Mouse (Mus musculus) monocyte, adult 5-6 weeks (primary cell): ENCODE data around the gene Hist1h2ab. TPM values are rescaled to one million over a fixed set of nuclear protein-coding genes. Genes with fewer than 3 reads are reported as not detected.
A peak's percentile ranks its signal among the peaks of the same experiment; 100 is the strongest.
"Not testable (repeated sequence)": the region's sequence is repeated elsewhere in the genome, so short reads cannot be mapped to it uniquely, and the experiment has no call there.

Experiments used
- ATAC-seq: fragments of 153-309, 156-312 bp; replicated peaks from 2 replicates; pipeline ENCODE4 v1.8.0; 2017; ENCODE audit warnings: mild to moderate bottlenecking; ENCODE audit not compliant: low TSS enrichment, insufficient number of reproducible peaks, severe bottlenecking, poor library complexity, low FRiP score
- total RNA-seq: library from RNA; stranded (forward); fragments of 200-1000, 200-491, 200-594 nt; gene quantifications from 3 replicates; pipeline ENCODE4 v1.2.3, GENCODE M21; 2017

Hist1h2ab gene
- total RNA-seq, 1 experiment from 2014 or later: not detected

DNA sequence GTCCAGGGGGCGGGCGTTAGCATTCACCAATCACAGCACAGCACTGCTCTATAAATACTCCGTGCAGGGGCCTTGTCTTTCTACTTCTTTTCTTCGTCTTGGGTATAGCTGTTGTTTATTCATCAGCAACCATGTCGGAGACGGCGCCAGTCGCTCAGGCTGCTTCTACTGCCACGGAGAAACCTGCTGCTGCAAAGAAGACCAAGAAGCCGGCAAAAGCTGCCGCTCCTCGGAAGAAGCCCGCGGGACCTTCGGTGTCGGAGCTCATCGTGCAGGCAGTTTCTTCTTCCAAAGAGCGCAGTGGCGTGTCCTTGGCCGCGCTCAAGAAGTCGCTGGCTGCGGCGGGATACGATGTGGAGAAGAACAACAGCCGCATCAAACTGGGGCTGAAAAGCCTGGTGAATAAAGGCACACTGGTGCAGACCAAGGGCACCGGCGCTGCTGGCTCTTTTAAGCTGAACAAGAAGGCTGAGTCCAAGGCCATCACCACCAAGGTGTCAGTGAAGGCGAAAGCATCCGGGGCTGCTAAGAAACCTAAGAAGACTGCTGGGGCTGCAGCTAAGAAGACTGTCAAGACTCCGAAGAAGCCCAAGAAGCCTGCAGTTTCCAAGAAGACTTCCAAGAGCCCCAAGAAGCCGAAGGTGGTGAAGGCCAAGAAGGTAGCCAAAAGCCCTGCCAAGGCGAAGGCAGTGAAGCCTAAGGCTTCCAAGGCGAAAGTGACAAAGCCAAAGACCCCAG lies 12.8 kb downstream of the Hist1h2ab start, which contains the start of gene Hist1h1a:
Gene Hist1h1a, plus strand, starts transcription at position 81 of the 738 bp plus-strand sequence.
- peak; percentile 45 for ATAC-seq

DNA sequence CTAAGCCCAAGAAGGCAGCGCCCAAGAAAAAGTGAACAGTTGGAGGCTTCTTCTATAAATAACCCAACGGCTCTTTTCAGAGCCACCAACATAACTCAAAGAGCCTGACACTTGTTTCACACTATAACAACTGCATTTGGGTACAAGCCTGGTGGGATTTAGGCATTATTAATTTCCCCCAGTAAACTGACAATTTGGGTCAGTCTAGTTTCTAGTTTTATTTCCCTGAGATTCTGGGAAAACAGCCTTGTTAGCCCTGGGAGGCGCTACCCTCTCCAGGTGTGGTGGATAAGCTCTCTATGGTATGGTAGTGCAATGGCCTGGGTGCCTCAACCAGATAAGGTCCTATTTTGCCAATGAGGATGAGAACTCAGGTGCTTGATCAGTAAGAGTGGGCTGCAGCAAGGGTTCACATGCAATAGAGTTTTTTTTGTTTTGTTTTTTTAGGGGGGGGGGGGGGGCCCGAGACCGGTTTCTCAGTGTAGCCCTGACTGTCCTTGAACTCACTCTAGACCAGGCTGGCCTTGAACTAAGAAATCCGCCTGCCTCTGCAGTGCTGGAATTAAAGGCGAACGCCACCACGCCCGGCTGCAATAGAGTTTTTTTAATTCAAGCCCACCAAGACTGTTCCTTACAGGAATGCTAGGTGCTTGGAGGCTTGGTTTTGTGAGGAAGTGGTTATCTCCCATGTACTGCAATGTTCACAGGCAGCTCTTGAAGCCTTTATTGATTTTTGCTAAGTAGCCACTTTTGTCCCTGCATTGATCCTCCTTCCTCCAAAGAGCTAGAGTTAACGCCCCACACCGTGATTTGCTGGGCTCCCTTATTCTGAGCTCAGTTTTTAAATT lies 13.6 kb downstream of the Hist1h2ab start:
- no peak for ATAC-seq

DNA sequence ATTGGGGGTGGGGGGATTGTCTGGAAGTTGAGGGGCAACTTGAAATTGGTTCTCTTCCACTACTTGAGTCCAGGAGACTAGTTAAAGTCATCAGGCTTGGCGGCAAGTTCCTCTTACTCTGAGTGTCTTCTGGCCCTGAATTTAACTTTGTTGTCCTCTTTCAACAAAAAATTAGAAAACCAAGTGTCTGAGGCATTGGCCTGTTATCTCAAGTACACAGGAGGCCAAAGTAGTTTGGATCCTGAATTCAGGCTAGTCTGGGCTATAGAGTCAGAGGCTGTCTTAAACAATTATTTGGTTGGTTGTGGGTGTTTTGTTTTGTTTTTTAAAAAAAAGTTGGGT lies 14.2 kb downstream of the Hist1h2ab start:
- ATAC-seq: no peak

DNA sequence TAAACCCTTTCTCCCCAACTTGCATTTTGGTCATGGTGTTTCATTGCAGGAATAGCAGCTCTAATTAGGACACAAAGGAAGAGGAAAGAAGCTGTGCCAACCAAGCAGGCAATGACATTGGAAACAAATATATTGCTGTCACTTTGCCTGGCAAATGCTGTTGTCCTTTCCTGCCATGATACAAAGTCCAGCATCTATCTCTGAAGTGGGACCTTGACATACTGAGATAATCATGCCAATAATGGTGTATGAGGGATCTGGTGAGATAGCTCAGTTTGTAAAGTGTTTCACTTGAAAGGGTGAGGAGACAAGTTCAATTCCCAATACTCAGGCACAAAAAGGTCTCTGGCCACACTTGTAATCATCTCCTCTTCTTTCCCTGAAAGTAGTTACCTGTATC lies 15.8 kb downstream of the Hist1h2ab start:
- no peak for ATAC-seq

DNA sequence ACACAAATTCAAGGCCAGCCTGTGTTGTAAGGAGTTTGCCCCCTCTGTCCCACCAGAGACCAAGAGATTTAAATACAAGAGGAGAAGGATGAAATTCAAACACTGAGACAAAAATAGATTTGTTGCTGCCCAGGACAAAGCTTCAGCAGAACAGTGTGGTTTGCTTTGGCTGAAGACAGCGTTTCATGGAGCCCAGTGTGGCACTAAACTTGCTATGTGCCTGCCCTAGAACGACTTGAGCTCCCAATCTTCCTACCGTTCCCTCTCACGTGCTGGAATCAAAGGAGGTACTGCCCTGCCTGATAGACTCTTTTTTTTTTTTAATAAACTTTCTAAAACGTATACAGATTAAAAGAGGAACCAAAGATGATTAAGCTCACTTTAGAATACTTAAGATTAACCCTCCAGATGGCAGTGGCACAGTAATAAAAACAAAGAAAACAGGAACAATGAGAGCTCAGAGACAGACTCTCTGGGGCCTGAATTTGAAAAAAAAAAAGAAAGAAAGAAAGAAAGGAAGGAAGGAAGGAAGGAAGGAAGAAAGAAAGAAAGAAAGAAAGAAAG lies 18.0 kb downstream of the Hist1h2ab start:
- no peak for ATAC-seq

DNA sequence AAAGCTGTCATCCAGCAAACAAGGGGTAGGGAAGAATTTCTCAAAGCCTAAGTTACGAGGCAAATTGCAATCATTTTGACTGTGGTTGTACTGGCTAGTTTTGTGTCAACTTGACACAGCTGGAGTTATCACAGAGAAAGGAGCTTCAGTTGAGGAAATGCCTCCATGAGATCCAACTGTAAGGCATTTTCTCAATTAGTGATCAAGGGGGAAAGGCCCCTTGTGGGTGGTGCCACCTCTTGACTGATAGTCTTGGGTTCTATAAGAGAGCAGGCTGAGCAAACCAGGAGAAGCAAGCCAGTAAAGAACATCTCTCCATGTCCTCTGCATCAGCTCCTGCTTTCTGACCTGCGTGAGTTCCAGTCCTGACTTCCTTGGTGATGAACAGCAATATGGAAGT lies 18.7 kb downstream of the Hist1h2ab start, which contains the start of gene Trim38:
Gene Trim38, plus strand, starts transcription at position 301 of the 400 bp plus-strand sequence.
- not testable (repeated sequence) for ATAC-seq

DNA sequence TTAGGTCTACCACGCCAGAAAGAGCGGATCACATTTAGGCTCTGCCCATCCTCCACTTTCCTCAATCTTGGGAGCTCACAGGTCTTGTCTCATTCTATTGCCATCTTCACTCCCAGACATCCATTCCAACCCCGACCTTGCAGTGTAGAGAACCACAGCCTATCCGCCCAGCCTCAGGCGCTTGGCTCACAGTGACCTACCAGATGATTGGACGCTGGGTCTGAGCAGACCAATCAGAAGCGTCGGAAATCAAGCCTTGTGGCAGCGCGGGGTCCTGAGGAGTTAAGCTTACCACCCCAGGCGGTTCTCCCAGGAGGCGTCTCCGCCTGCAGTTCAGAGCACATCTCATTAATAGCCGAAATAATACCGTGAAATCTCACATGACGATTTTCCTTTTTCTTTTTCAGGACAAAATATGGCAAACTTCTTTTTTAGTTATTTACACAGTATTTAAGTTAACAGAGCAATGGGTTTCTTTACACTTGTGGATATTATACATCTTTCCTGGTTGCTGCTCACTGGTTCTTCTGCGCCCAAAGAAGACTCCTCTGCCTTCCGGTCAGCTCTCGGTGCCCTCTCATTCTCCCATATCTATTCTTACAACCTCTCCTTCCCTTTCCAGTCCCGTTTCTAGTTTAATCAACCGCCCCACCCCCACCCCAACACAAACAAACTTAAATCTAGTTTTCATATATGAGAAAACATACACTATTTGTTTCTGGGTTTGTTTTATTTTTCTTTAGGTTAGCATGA lies 21.8 kb downstream of the Hist1h2ab start:
- peak; percentile 50; the same call in 1 of the 2 replicates for ATAC-seq

DNA sequence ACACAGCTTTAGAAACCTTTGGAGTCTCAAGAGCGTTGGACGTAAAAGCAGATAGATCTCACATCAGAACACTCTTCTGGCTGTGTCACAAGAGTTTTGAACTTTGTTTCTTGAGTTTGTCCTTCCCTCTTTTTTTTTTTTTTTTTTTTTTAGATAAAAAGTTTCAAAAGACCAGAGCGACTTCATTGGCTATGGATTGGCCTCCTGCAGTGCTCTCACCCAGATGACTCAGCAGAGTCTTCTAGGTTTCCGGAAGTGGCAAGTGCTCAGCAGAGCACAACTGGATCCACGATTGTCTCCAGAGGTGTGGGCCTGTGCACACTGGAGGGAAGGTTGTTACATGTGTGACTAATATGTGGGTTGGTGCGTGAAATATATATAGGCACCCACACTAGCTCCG lies 27.4 kb downstream of the Hist1h2ab start:
- no peak for ATAC-seq

DNA sequence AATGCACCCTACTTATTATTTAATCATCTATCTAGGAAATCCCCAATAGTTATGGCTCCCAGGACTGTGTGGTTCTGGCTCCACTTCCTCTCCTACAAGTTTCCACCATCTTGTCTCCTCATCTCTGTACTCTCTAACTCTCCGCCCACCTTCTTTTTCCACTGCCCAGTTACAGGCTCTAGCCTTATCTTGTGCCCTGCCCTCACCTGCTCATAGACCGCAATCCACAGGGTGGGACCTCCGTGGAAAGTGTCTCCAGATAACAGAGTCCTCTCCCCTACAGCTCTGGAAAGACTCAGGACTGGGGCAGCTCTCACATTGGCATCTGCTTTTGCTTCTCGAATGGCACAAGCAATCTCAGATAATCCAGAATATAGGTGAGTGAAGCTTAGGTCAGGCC lies 28.1 kb downstream of the Hist1h2ab start:
- no peak for ATAC-seq

DNA sequence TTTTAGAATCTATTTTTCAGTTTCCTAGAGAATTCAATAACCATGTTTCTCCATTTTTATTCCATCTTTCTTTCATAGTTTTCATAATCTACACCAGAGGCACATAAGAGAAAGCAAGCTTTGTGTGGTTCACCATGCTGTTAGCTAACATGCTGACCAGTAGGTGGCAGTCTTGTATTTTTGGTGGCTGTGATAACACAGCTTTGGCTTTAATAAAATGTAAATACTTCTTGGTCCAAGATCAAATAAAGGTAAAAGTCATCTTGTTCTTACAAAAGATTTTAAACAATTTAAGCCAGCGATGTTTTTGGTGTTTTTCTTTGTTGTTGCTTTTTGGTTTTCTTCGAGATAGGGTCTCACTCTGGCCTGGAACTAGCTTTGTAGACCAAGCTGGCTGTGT lies 41.6 kb downstream of the Hist1h2ab start:
- ATAC-seq: peak; percentile 80

DNA sequence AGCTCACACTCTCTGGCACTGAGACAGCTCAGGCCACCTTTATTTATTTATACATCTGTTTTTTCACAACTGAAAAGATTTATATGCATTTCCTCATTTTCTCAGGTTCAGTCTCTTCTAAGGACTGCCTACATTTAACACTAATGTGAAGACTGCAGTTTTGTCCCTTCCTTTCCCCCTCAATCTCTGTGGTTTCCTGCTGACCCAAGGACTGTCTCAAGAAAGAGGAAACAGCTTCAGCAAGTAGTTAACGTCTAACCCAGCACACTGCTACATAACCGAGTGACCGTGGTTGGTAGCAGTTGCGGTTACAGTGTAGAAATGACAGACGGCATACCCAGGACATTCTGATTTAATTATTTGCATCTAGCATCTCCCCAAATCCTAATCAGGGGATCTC lies 48.5 kb downstream of the Hist1h2ab start:
- ATAC-seq: peak; percentile 94

Other genes starting within 250 kb of the Hist1h2ab start
- 24.5 to 149 TPM (median 46.4 TPM) in 3 replicates for gene Hist1h4h, start 220.1 kb upstream of the Hist1h2ab start, total RNA-seq
- 1.4 to 11.6 TPM in 2 of 3 replicates, not detected in the other for gene Hist1h2af, start 217.2 kb upstream of the Hist1h2ab start, total RNA-seq
- gene Hist1h3g, start 215.7 kb upstream of the Hist1h2ab start, total RNA-seq: not detected in 3 replicates
- gene Hist1h2bh, start 207.7 kb upstream of the Hist1h2ab start, total RNA-seq: 0.21 to 4.4 TPM (median 2.1 TPM) in 3 replicates
- 0.53 to 21.8 TPM (median 16.4 TPM) in 3 replicates for gene Hist1h3f, start 207.1 kb upstream of the Hist1h2ab start, total RNA-seq
- gene Hist1h4f, start 199.5 kb upstream of the Hist1h2ab start, total RNA-seq: 42.2 to 123 TPM (median 49.9 TPM) in 3 replicates
- 16.3 to 25.9 TPM (median 21.9 TPM) in 3 replicates for gene Hist1h1d, start 197.9 kb upstream of the Hist1h2ab start, total RNA-seq
- gene Hist1h3e, start 188.8 kb upstream of the Hist1h2ab start, total RNA-seq: 12.4 to 48.1 TPM (median 39.4 TPM) in 3 replicates
- 6.1 to 28.4 TPM (median 15.0 TPM) in 3 replicates for gene Hist1h2ae, start 179.9 kb upstream of the Hist1h2ab start, total RNA-seq
- 86.4 to 193 TPM (median 86.9 TPM) in 3 replicates for gene Hist1h2bg, start 179.7 kb upstream of the Hist1h2ab start, total RNA-seq
- 19.2 to 51.4 TPM (median 45.4 TPM) in 3 replicates for gene Hist1h2bf, start 176.9 kb upstream of the Hist1h2ab start, total RNA-seq
- gene Hist1h2ad, start 176.7 kb upstream of the Hist1h2ab start, total RNA-seq: 1.5 to 92.8 TPM (median 16.7 TPM) in 3 replicates
- gene Hist1h3d, start 175.4 kb upstream of the Hist1h2ab start, total RNA-seq: 1.5 to 3.3 TPM (median 2.1 TPM) in 3 replicates
- 78.9 to 170 TPM (median 90.0 TPM) in 3 replicates for gene Hist1h4d, start 169.5 kb upstream of the Hist1h2ab start, total RNA-seq
- 13.1 to 35.9 TPM (median 14.5 TPM) in 3 replicates for gene Hist1h2be, start 130.0 kb upstream of the Hist1h2ab start, total RNA-seq
- 81.6 to 216 TPM (median 97.2 TPM) in 3 replicates for gene Hist1h1e, start 128.6 kb upstream of the Hist1h2ab start, total RNA-seq
- gene Hist1h2ac, start 67.2 kb upstream of the Hist1h2ab start, total RNA-seq: 5.0 to 8.9 TPM (median 8.3 TPM) in 3 replicates
- 28.7 to 101 TPM (median 49.7 TPM) in 3 replicates for gene Hist1h2bc, start 66.9 kb upstream of the Hist1h2ab start, total RNA-seq
- not detected in 3 replicates for gene Hist1h1t, start 55.3 kb upstream of the Hist1h2ab start, total RNA-seq
- gene Hist1h4c, start 52.7 kb upstream of the Hist1h2ab start, total RNA-seq: 82.1 to 150 TPM (median 93.5 TPM) in 3 replicates
- gene Hfe, start 40.3 kb upstream of the Hist1h2ab start, total RNA-seq: 90.6 to 170 TPM (median 150 TPM) in 3 replicates
- 589 to 739 TPM (median 677 TPM) in 3 replicates for gene Hist1h1c, start 12.3 kb upstream of the Hist1h2ab start, total RNA-seq
- gene Hist1h3c, start 5.5 kb upstream of the Hist1h2ab start, total RNA-seq: 6.8 TPM in 1 of 3 replicates, not detected in the others
- gene Hist1h2bb, start 4.4 kb upstream of the Hist1h2ab start, total RNA-seq: 151 to 300 TPM (median 178 TPM) in 3 replicates
- gene Hist1h3b, start 1.1 kb downstream of the Hist1h2ab start, total RNA-seq: 9.7 TPM in 1 of 3 replicates, not detected in the others
- gene Hist1h4b, start 5.9 kb downstream of the Hist1h2ab start, total RNA-seq: 10.8 to 62.1 TPM (median 12.1 TPM) in 3 replicates
- 43.2 to 186 TPM (median 59.3 TPM) in 3 replicates for gene Hist1h4a, start 10.1 kb downstream of the Hist1h2ab start, total RNA-seq
- gene Hist1h3a, start 11.3 kb downstream of the Hist1h2ab start, total RNA-seq: 4.6 to 86.2 TPM (median 18.3 TPM) in 3 replicates
- gene Hist1h1a, start 12.5 kb downstream of the Hist1h2ab start, total RNA-seq: 55.4 to 86.3 TPM (median 64.8 TPM) in 3 replicates
- gene Trim38, start 18.8 kb downstream of the Hist1h2ab start, total RNA-seq: not detected in 3 replicates
- not detected in 3 replicates for gene Slc17a2, start 55.9 kb downstream of the Hist1h2ab start, total RNA-seq
- not detected in 3 replicates for gene Slc17a3, start 88.3 kb downstream of the Hist1h2ab start, total RNA-seq
- not detected in 3 replicates for gene Slc17a1, start 116.6 kb downstream of the Hist1h2ab start, total RNA-seq
- not detected in 3 replicates for gene Slc17a4, start 163.9 kb downstream of the Hist1h2ab start, total RNA-seq
- not detected in 3 replicates for gene Hist1h2ba, start 183.0 kb downstream of the Hist1h2ab start, total RNA-seq
- not detected in 3 replicates for gene Hist1h2aa, start 183.3 kb downstream of the Hist1h2ab start, total RNA-seq
- gene Scgn, start 240.1 kb downstream of the Hist1h2ab start, total RNA-seq: not detected in 3 replicates